Mouse (Mus musculus) gastrocnemius, postnatal 4 days (tissue): ENCODE measurements around the gene Lrrc8c. TPM values are rescaled to one million over a fixed set of nuclear protein-coding genes. Genes with fewer than 3 reads are reported as not detected.
"Not testable (repeated sequence)": the region's sequence is repeated elsewhere in the genome, so short reads cannot be mapped to it uniquely, and the experiment has no call there.

ENCODE experiments used
- DNase-seq, 2 experiments: peaks; one replicate each; pipeline ENCODE4 v3.0.0; 2021 to 2022; ENCODE audit warnings: low spot score in 2 of 2, mixed read lengths in 2 of 2
- total RNA-seq, 2 experiments: library from RNA; stranded (reverse); gene quantifications; 2 replicates each; pipeline ENCODE4 v1.2.3; 2021

The Lrrc8c gene
- total RNA-seq, 2 experiments from 2014 or later: 20.8 to 21.4 TPM

DNA sequence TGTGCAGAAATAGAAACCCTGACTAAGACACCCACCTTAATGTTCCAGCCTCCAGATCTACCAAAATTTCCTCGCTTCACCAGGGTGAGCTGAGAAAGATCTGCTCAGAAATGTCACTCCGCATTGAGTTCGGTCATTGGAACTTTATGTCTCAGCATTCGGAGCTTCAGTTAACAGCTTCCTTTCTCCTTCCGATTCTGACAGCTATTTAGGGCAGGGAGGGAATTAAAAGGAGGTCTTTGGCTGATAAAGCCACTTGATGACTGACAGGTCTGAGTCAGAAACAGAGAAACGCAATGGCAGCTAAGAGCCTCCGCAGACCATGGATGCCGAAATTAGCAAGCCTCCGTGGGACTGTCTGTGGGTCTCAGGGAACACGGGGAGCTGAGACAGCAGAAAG is 112.9 kb downstream of the Lrrc8c start:
- DNase-seq: no peak

DNA sequence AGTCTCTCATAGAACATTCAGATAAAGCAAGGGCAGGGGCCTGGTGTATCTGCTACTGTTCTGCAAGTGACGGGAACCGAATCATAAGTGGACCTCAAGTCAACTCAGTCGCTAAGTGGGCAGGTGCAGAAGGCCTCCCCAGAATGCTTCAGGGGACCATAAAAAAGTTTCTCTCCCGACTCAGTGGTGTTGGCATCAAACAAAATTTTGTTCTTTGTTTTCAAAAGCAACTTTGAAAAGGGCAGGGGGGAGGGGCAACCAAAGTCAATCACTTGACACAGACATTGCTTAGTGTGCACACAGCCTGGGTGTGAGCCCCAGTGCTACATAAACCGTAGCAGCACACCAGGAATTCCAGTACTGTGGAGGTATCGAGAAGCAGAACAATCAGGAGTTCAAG is 116.4 kb downstream of the Lrrc8c start:
- no peak for DNase-seq

DNA sequence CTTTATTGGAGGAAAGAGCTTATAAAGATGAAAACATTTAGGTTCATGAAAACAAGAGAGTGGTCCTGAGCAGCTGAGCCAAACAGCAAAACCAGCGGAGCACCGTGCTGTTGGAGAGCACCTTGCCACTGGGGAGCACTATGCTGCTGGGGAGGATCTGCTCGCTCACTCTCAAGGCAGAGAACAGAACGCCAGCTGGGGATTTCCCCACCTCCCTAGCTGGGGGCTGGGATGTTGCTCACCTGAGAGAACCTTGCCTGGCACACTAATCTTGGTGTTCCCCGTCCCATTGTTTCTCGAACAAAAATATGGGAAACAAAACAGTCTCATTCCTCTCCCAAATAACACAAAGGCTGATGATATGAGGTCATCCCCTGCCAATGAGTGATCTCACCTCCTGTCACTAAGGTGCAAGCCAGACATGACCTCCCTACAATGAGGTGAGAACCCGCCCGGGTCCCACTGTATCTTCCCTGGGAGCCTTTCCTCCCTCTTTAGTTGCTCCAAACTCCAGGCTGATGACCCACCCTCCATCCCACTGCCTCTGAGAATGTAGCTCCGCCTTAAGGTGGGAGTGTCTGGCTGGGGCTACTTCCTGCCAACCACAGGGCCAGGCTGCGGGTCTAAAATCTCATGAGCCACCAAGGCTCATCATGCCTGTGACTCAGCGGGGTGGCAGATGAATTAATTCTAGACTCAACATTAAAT is 117.5 kb downstream of the Lrrc8c start:
- DNase-seq: no peak

DNA sequence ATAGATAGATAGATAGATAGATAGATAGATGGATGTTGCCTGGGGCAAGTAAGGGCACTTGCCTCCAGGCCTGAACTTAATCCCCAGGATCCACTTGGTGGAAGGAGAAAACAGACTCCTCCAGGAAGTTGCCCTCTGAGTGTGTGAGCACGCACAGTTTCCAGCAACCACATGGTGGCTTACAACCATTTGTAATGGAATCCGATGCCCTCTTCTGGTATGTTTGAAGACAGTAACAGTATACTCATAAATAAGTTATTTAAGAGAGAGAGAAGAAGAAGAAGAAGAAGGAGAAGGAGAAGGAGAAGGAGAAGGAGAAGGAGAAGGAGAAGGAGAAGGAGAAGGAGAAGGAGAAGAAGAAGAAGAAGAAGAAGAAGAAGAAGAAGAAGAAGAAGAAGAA is 119.1 kb downstream of the Lrrc8c start:
- not testable (repeated sequence) for DNase-seq

DNA sequence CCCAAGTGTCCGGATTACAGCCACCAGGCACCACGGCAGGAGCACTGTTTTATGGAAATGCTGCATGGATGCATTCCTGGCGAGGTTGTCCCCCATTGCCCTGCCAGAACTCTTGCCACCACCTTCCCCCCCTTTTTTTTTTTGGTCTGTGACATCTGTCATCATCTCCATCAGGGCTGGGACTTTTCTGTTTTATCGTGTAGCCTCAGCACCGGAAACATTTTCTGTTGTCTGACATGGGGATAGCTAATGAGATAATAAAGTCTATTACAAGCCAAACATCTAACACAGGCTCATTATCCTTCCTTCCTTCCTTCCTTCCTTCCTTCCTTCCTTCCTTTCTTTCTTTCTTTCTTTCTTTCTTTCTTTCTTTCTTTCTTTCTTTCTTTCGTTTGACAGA is 119.7 kb downstream of the Lrrc8c start:
- no peak for DNase-seq

DNA sequence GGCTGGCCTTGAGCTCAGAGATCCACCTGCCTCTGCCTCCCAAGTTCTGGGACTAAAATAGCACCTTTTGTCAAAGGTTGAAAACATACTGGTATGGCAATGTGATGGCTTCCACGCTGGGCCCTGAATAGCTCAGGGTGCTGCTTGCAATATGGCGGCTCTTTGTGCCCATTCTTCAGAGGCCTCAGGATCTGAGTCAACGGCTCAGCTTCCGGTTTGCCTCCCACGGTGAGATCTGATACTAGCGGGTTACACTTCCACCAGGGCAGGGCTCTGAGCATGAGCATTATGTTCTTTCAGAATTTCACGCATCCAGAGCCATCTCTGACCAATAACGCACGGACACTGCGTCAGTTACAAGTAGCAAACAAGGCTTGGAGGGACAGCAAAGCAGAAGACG is 120.2 kb downstream of the Lrrc8c start:
- no peak for DNase-seq

DNA sequence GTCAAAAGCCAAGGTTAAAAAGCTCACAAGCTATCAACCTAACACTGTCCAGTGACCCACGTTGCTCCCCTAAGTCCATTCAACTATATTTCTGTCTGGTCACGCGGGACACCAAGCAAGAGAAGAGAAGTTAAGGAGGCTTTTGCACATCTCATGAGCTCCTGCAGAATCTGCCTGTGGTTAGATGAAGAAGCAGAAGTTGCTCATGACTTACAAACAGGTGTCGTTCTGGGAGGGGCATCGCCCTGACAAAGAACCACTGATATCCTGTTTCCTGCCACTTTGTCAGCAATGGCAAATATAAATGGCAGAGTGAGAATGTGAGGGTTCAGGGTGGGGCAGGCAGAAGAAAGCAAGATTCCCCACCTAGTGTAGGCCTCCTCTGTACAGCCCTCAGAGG is 123.3 kb downstream of the Lrrc8c start:
- DNase-seq: no peak

DNA sequence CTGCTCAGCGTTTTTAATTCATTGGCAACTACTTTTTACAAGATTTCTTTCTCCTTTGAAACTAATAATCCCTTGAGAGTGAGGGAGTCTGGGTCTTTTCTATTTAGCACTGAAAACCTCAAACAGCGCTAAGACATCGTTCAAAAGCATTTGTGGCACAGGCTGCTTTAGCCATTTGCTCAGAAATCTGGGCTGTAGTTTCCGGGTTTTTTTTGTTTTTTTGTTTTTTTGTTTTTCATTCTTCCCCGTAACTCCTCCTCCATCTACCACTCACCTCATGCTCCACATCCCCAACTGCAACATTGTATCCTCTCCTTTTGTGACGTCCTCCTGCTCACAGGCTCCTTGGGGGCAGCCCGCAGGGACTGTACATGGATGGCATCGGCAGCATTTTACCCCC is 124.1 kb downstream of the Lrrc8c start:
- DNase-seq: no peak

DNA sequence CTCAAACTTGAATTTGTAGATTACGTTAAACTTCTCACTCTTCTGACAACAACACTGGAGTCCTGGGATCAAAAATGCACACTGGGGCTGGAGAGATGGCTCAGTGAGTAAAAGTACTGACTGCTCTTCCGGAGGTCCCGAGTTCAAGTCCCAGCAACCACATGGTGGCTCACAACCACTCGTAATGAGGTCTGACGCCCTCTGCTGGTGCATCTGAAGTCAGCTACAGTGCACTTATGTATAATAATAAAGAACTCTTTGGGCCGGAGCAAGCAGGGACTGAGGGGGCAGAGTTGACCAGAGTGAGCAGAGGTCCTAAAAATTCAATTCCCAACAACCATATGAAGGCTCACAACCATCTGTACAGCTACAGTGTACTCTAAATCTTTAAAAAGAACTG is 125.0 kb downstream of the Lrrc8c start:
- no peak for DNase-seq

DNA sequence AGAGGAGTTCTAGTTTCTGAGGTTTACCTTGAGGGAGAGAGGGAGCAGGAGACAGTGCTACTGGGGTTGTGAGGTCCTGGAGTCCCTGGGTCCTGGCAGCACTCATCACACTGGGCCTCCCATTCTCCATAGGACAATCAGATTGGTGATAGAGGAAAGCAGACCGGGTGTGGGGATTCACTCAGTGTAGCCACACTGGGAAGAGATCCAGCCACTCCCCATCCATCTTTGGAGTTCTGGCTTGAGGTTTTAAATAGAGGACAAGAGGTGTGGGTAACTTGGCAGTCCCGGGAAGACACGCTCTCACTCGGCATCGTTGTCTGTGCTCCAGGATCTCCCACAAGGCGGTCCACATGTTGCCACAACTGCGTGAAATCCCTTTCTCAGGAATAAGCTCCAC is 127.9 kb downstream of the Lrrc8c start:
- no peak for DNase-seq

DNA sequence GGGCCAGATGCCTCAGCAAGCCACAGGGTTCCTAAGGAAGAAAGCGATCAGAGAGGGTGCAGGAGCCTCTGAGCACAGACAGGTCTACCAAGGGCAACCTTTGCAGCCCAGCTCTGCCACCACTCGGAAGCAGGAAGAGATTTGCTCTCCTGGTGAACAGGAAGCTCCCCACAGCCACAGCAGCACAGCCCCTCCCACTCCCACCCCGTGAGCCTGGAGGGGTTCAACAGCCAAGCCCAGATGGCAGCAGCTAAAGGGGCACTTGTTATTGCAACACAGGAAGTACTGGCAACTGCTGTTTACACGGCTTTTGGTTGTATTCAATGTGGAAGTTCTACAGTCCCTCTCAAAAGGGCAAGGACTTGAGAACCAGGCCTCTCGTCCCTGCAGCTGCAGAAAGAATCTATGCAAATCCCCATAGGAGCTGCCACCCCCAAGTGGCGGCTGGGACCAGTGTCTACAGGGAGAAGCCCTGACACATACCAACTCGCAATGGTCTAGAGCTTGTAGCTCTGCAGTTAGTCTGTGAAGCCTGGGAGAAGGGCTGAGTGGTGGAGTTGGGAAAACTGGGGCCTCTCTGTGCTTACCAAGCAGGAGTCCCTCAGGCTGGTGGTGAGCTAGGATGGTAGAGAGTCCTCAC is 129.6 kb downstream of the Lrrc8c start:
- DNase-seq: no peak

DNA sequence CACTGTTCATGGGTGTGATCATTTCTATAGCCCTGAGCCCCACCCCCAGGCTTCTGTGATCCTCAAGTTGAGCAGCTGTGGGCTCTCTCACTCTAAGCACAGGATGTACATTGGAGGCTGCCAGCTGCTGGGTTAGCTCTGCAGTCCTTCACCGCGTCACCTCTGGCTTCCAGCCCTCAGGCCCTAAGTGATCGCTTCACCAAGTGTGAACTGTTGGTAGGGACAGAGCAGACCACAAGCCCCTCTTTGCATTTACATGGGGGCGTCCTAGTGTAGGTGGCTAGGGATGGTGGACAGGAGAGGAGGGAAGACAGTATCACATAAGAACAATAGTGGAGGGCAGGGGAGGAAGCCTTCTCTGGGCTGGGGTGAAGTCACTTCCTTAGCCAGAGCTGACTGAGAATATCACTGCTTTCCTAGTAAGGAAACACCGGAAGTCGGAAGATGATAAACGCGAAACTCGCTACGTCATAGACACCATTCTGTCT is 130.4 kb downstream of the Lrrc8c start:
- no peak for DNase-seq

DNA sequence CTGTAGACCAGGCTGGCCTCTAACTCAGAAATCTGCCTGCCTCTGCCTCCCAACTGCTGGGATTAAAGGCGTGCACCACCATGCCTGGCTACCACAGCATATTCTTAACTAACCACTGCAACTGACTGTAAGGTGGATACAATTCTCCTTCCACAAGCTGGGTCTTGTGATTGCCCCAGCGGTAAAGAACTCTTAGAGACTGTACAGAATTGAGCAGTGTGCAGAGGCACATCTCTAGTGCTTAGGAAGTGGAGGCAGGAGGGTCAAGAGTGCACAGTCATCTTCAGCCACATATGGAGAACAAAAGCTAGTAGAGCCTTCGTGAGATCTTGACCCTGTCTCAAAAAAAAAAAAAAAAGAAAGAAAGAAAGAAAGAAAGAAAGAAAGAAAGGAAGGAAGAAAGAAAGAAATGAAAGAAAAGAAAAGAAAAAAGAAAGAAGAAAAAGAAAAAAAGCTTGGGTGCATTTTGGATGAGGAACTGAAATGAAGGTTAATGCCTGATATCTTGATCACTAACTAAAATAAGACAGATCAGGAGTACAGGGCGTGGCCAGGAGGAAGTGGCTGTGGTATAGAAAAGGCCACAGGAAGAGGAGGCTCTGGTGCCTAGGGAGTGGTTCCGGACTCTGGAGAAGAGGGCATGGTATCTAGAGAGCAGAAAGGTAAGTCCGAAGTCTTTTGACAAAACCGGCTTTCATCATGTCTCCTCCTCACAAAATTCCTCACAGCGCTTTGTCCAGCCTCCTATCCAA is 131.7 kb downstream of the Lrrc8c start:
- no peak for DNase-seq

DNA sequence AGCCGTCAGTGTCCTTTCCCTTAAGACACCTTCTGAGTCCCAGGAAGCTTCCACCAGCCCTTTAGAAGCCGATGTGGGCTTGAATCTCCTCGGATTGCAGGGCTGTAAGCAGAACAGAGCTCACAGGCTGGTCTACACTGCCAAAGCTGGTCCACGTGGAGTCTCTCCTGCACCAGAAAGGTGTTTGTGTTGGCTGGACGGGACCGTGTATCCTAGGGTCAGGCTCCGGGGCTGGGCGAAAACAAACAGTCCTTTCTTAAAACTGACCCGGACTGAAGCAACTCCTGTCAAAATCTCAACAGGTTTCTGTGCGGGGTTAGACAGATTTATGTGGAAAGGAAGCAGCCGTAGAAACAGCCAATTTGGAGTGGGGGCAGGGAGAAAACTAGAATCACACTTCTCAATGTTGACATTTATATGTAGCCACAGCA is 132.4 kb downstream of the Lrrc8c start:
- DNase-seq: no peak

DNA sequence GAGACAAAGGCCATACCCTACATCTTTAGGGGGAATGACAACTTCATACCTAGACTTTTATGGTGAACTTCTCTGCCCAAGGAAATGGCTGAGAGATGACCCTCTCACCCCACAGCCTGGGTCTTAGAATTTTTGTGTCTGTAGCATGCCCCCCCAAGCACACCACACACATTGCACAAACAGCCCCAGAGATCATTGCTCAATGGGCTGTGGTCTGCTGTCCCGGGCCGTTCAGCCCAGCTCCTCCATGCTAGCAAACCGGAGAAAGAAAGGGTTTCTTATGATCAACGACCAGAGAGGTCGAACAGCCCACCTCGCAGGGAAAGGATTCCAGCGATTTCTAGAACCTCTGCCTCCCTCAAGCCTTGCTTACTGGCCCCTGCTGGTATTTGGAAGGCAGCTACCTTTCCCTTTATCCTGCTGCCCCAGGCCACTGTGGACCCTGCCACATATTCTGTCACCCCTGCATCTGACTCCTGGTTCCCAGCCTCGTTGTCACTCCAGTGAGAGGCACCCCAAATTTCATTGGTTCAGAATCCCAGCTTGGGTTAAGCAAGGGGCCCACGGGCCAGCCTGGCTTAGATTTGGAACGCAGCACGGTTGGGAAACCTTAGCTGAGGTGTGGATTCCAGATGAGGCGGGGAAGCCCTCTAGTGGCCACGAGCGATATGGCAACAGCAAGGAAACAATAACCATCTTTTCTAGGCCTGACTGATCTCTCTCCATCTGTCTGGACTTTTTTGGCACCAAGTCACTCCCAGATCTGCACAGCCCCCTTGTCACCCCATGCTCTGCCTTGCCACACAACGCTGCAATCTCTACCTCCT is 135.3 kb downstream of the Lrrc8c start:
- peak; percentile 62 to 81 for DNase-seq

DNA sequence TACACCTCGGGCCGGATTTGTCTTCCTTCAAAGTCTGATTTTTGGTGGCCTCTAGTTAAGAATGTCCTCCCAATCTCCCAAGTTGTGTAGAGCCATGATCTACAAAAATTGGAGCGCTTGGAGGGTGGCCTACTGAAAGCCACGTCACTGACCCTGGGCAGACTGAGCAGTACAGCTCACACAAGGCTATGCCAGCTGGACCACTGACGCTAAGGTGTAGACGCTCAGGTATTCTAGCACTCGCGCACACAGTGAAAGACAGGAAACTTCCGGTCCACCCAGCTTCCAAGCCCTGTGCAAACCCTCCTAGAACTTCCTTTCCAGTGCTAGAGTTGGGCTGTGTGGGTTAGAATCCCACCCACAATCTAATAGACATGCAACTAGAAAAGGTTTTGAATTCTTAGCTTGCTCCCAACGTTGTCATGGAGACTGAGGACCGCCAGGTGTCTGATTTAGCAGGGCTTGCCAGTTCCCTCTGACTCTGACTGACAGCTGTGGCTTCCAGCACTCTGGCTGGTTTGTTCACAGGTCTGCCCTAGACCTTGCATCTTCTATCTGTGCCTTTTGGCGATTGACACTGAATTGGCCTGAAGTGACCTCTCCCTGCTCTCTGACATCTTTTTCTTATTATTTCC is 136.0 kb downstream of the Lrrc8c start:
- no peak for DNase-seq

DNA sequence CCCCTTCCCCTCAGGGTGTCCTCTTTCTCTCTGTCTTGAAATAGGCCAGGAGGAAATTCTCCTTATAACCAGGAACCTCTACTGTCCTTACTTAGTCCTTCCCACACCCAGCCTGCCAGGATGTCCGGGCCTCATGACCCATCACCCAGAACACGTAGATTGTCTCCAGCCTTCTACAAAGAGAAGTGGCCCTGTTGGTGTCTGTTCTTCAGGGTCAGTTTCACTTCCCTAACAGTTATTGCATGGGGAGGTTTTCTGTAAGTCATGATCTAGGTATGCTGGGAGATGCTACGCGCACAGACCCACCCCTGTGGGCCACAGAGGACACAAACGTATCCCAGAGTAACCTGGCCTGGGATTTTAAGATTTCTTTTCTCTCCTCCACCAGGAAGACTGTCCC is 142.7 kb downstream of the Lrrc8c start:
- DNase-seq: no peak
